Mouse (Mus musculus): Measurements from ENCODE around the gene Ccdc97. TPM values are rescaled to one million over a fixed set of nuclear protein-coding genes. Genes with fewer than 3 reads are reported as not detected.

Gene Ccdc97
- polyA plus RNA-seq, 1 experiment from 2014 or later = 40.9 TPM

DNA sequence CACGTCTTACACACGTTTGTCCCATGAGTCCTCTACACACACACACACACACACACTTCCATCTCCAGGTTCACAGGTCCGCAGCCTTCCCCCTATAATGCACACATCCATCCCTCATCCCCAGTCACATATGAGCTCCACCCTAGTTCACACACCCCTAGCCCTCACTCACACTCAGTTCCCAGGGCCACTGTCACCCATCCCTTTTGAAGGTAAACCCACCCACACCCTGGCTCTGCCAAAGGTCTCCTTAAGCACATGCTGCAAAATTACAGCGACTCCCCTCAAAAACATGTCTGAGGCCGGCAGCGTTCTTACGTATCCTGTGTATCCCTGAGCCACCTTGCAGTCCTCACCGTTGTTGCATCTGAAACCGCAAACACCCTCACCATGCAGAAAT lies 44.6 kb downstream of the Ccdc97 start:
- Histone ChIP-seq H3K36me3 (no peaks in the 10 kb centered on the region; the same call in 1 of the 2 replicates), H3K9ac (peak overlapping the region; percentile 61), H3K4me3 (peak overlapping the region; percentile 54), H3K4me1 (replicated peaks) (peaks cover 14% of the 10 kb centered on the region), H3K4me2 (peak overlapping the region; percentile 76), H3K27me3 (peaks cover 18% of the 10 kb centered on the region), H3K9me3 (no peaks in the 10 kb centered on the region), H3K27ac (replicated peaks) (no peak overlapping the region)
- 25% methylated on average over 9 of the region's 9 CpGs for WGBS
- peak; percentile 5; the same call in 1 of the 2 replicates for ATAC-seq (ENCODE audit: low FRiP score, low read depth)

DNA sequence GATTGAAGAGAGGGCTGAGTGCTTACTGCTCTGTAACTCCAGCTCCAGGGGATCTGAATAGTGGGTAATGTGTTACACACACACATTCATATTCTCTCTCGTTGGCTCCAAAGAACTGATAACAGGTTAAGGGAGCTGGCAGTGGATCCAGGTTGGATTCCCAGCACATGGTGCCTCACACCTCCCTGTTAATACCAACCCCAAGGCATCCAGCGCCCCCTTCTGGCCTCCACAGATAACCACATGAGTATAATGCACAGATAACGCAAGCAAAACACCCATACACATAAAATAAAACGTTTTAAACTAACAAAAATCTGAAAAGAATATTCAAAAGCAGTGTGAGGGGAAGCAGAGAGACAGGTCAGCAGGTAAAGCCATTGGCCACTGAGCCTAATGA lies 46.4 kb downstream of the Ccdc97 start:
- peaks cover 13% of the 10 kb centered on the region for H3K27me3 ChIP-seq
- peaks cover 14% of the 10 kb centered on the region for H3K4me1 ChIP-seq (replicated peaks)
- peaks cover 11% of the 10 kb centered on the region; the same call in 1 of the 2 replicates for H3K36me3 ChIP-seq
- no peaks in the 10 kb centered on the region for H3K9me3 ChIP-seq
- ATAC-seq (ENCODE audit: low FRiP score, low read depth) = no peak
- WGBS = 53% methylated on average over 4 of the region's 4 CpGs
- H3K4me3 ChIP-seq = no peak overlapping the region
- no peak overlapping the region for H3K9ac ChIP-seq
- H3K4me2 ChIP-seq = no peak overlapping the region
- no peak overlapping the region for H3K27ac ChIP-seq (replicated peaks)

DNA sequence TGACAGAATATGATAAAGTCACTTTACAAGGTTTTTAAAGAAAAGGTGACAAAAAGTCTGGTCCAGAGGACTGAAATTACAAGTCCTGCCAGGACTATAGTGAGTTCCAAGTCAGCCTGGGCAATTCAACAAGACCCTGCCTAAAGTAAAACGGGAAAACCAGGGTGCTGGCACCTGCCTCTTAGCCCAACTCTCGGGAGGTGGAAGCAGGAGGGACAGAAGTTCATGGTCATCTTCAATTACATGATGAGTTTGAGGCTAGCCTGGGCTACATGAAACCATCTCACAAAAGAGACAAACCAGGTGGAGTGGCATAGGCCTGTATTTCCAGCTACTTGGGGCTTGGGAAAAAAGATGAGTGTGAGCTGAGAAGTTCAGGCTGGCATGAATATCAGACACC lies 47.2 kb downstream of the Ccdc97 start:
- Histone ChIP-seq H3K9ac (no peak overlapping the region), H3K27ac (replicated peaks) (no peak overlapping the region), H3K9me3 (no peaks in the 10 kb centered on the region), H3K36me3 (peaks cover 14% of the 10 kb centered on the region; the same call in 1 of the 2 replicates), H3K27me3 (peaks cover 13% of the 10 kb centered on the region), H3K4me2 (no peak overlapping the region), H3K4me1 (replicated peaks) (peaks cover 14% of the 10 kb centered on the region), H3K4me3 (no peak overlapping the region)
- WGBS = 76% methylated on average over 2 of the region's 2 CpGs
- ATAC-seq (ENCODE audit: low FRiP score, low read depth) = no peak

DNA sequence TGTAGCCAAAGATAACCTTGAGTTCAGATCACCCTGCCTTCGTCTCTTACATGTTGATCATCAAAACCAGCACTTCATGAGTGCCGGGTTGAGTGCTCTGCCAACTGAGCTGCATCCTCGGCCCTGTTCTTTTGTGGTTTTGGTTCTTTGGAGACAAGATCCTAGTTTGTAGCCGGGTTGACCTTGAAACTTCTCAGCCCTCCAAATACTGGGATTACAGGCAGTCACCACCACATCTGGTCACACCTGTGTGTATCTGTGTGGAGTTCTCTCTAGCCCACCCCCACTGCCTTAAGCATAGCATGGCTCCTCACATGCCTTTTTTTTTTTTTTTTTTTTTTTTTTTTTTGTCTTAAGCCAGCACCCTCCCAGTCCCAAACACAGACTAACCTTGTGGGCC lies 48.8 kb downstream of the Ccdc97 start:
- Histone ChIP-seq H3K27ac (replicated peaks) (no peak overlapping the region), H3K4me2 (no peak overlapping the region), H3K9me3 (no peaks in the 10 kb centered on the region), H3K4me1 (replicated peaks) (peaks cover 9% of the 10 kb centered on the region), H3K4me3 (no peak overlapping the region), H3K9ac (no peak overlapping the region), H3K36me3 (peaks cover 18% of the 10 kb centered on the region; the same call in 1 of the 2 replicates), H3K27me3 (peaks cover 13% of the 10 kb centered on the region)
- WGBS = 95% methylated on average over 4 of the region's 4 CpGs
- no peak for ATAC-seq (ENCODE audit: low FRiP score, low read depth)

- Histone ChIP-seq H3K27ac (replicated peaks) (no peak overlapping the region), H3K27me3 (peaks cover 13% of the 10 kb centered on the region), H3K36me3 (peaks cover 19% of the 10 kb centered on the region), H3K4me2 (no peak overlapping the region), H3K4me1 (replicated peaks) (peaks cover 5% of the 10 kb centered on the region), H3K9ac (no peak overlapping the region), H3K9me3 (no peaks in the 10 kb centered on the region), H3K4me3 (no peak overlapping the region)
- 80% methylated on average over 9 of the region's 9 CpGs for WGBS
- no peak for ATAC-seq (ENCODE audit: low FRiP score, low read depth)
Measured at GRCm38 (mm10) chr7:25669631-25670030, 49.3 kb downstream of the Ccdc97 start.

- WGBS = 87% methylated on average over 10 of the region's 10 CpGs
- no peak overlapping the region for H3K9ac ChIP-seq
- H3K4me1 ChIP-seq (replicated peaks) = no peaks in the 10 kb centered on the region
- H3K27ac ChIP-seq (replicated peaks) = no peak overlapping the region
- no peaks in the 10 kb centered on the region for H3K9me3 ChIP-seq
- H3K36me3 ChIP-seq = peaks cover 23% of the 10 kb centered on the region
- no peak for ATAC-seq (ENCODE audit: low FRiP score, low read depth)
- H3K27me3 ChIP-seq = peaks cover 12% of the 10 kb centered on the region
- H3K4me3 ChIP-seq = no peak overlapping the region
- no peak overlapping the region for H3K4me2 ChIP-seq
Measured at GRCm38 (mm10) chr7:25669158-25669557, 49.7 kb downstream of the Ccdc97 start.

DNA sequence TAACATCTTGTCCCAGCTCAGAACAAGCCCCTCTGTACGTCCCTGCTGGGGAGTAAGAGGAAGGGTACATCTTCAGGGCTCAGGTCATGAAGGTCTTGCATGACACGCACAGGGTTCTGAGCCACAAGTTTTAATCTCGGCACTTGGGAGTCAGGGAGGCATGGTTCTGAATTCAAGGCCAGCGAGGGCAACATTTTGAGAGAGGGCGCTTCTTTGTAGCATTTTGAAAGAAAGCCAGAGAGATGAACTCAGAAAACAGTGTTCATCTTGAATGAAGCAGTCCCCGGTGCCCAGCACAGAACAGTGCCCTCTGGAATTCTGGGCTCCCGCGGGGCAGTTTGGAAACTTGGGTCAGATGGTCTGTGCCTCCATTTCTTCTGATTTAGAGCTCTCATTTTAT lies 52.5 kb downstream of the Ccdc97 start:
- no peak for ATAC-seq (ENCODE audit: low FRiP score, low read depth)
- no peak overlapping the region for H3K9ac ChIP-seq
- no peaks in the 10 kb centered on the region for H3K27me3 ChIP-seq
- no peak overlapping the region for H3K27ac ChIP-seq (replicated peaks)
- no peaks in the 10 kb centered on the region for H3K9me3 ChIP-seq
- H3K4me2 ChIP-seq = no peak overlapping the region
- H3K4me3 ChIP-seq = no peak overlapping the region
- WGBS = 96% methylated on average over 8 of the region's 8 CpGs
- H3K4me1 ChIP-seq (replicated peaks) = no peaks in the 10 kb centered on the region
- H3K36me3 ChIP-seq = peaks cover 26% of the 10 kb centered on the region

Other genes with a start within 250 kb of the Ccdc97 start
- 0.99 and 1.0 TPM in 2 replicates for gene Ceacam1, start 241.5 kb downstream of the Ccdc97 start, polyA plus RNA-seq (2015; fragmentation: Nextera tagmentation; extraction: Ambion mirVana)
- 0.08 and 0.12 TPM in 2 replicates for gene Ceacam2, start 179.2 kb downstream of the Ccdc97 start, polyA plus RNA-seq (2015; fragmentation: Nextera tagmentation; extraction: Ambion mirVana)
- 0.18 TPM in 1 of 2 replicates, not detected in the other for gene Erich4, start 103.2 kb downstream of the Ccdc97 start, polyA plus RNA-seq (2015; fragmentation: Nextera tagmentation; extraction: Ambion mirVana)
- gene Dmac2, start 99.7 kb downstream of the Ccdc97 start, polyA plus RNA-seq (2015; fragmentation: Nextera tagmentation; extraction: Ambion mirVana) = 46.5 and 48.5 TPM in 2 replicates
- gene B3gnt8, start 92.4 kb downstream of the Ccdc97 start, polyA plus RNA-seq (2015; fragmentation: Nextera tagmentation; extraction: Ambion mirVana) = 0.89 and 1.5 TPM in 2 replicates
- 43.6 and 44.9 TPM in 2 replicates for gene Bckdha, start 60.1 kb downstream of the Ccdc97 start, polyA plus RNA-seq (2015; fragmentation: Nextera tagmentation; extraction: Ambion mirVana)
- gene Exosc5, start 59.9 kb downstream of the Ccdc97 start, polyA plus RNA-seq (2015; fragmentation: Nextera tagmentation; extraction: Ambion mirVana) = 39.3 and 41.8 TPM in 2 replicates
- 65.6 and 72.7 TPM in 2 replicates for gene Tmem91, start 43.9 kb downstream of the Ccdc97 start, polyA plus RNA-seq (2015; fragmentation: Nextera tagmentation; extraction: Ambion mirVana)
- 41.1 and 42.8 TPM in 2 replicates for gene B9d2, start 38.3 kb downstream of the Ccdc97 start, polyA plus RNA-seq (2015; fragmentation: Nextera tagmentation; extraction: Ambion mirVana)
- 0.84 and 0.87 TPM in 2 replicates for gene Tgfb1, start 32.1 kb downstream of the Ccdc97 start, polyA plus RNA-seq (2015; fragmentation: Nextera tagmentation; extraction: Ambion mirVana)
- gene Hnrnpul1, start 35.7 kb upstream of the Ccdc97 start, polyA plus RNA-seq (2015; fragmentation: Nextera tagmentation; extraction: Ambion mirVana) = 42.2 and 43.7 TPM in 2 replicates
- 22.5 and 23.1 TPM in 2 replicates for gene Axl, start 69.6 kb upstream of the Ccdc97 start, polyA plus RNA-seq (2015; fragmentation: Nextera tagmentation; extraction: Ambion mirVana)
- gene Cyp2s1, start 97.8 kb upstream of the Ccdc97 start, polyA plus RNA-seq (2015; fragmentation: Nextera tagmentation; extraction: Ambion mirVana) = 3.2 and 3.3 TPM in 2 replicates
- not detected in 2 replicates for gene Cyp2b10, start 178.5 kb upstream of the Ccdc97 start, polyA plus RNA-seq (2015; fragmentation: Nextera tagmentation; extraction: Ambion mirVana)